Mouse (Mus musculus): ENCODE measurements around the gene Hic1. TPM values are rescaled to one million over a fixed set of nuclear protein-coding genes. Genes with fewer than 3 reads are reported as not detected.

Hic1 gene
- polyA plus RNA-seq, 1 experiment from 2014 or later, result 21.2 TPM

DNA sequence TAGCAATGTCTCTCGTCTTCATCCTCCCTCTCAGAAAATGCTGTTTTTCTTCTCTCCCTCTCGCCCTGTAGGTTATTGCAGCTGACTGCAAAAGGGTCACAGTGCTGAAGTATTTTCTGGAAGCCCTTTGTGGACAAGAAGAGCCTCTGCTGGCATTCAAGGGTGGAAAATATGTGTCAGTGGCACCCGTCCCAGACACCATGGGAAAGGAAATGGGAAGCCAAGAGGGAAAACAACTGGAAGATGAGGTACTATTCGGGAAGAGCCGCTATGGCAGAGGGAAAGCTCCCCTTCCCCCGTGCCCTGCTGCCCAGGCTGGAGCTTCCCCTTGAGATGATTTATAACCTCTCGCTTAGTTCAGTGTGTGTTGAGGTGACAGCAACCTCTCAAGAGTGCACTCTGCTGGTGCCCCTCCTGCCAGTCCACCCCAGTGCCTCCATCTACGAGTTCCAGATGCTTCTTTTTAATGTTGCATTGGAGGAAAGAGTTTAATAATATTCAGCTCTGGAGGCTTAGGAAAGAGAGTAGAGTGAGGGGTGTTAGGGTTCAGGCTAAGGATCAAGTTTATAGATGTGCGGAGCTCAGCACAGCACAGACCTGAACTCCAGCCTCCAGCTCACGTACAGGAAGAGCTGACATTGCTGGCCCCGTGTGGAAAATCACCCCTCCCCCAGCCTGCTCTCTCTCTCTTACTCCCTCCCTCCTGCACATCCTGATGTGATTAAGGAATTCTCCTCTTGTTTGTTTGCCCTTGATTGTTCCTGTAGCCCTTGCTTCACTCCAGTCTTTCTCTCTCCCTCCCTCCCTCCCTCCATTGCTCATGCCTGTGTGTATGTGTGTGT is 30.0 kb downstream of the Hic1 start:
- H3K9ac ChIP-seq, result no peak overlapping the region
- peak; percentile 76 for ATAC-seq (ENCODE audit: insufficient number of reproducible peaks, low FRiP score, low TSS enrichment, low read depth)
- no peak overlapping the region; the same call in 1 of the 2 replicates for H3K4me3 ChIP-seq
- 13% methylated on average over 11 of the region's 11 CpGs for WGBS
- peaks cover 73% of the 10 kb centered on the region for H3K4me1 ChIP-seq
- H3K4me2 ChIP-seq, result 0 out of 2 replicates have a peak overlapping the region, but pooled peaks have one; percentile 5
- no peaks in the 10 kb centered on the region for H3K9me3 ChIP-seq
- H3K27me3 ChIP-seq, result no peaks in the 10 kb centered on the region
- H3K36me3 ChIP-seq, result peaks cover 8% of the 10 kb centered on the region
- H3K27ac ChIP-seq, result peak overlapping the region; percentile 87

DNA sequence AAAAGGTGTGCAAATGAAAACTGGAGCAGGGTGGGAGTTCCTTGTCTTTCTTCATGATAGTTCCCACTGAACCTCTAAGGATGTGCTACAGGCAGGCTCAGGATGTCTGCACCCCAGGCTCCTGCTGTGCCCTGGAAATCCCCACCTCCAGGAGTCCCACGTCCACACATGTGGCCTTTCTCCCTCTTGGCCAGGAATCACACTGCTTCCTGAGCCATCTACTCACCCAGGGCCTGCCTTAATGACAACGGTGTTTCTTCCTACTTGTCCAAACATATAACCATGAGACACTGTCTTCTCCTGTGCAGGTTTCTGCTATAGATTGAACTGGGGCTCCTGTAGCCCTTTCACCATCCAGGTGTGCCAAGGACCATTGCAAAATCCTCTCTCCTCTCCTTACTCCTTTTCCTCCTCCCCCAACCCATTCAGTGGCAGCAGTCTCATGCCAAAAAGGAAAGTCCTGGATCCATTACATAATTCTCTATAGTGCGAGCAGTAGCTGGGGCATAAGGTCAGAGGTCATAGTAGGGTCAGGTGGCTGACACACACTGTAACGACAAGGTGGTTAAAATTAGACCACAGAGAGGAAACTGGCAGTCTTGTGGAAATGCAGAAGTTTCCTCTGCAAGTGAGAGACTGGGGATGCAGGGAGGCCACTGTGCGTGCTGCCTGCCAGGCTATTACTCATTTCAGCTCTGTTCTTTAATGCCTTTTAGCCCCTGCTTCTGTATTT is 32.5 kb downstream of the Hic1 start:
- ATAC-seq (ENCODE audit: insufficient number of reproducible peaks, low FRiP score, low TSS enrichment, low read depth), result no peak
- H3K4me2 ChIP-seq, result no peak overlapping the region
- H3K36me3 ChIP-seq, result no peaks in the 10 kb centered on the region
- peaks cover 89% of the 10 kb centered on the region for H3K4me1 ChIP-seq
- WGBS, result 29% methylated on average over 5 of the region's 5 CpGs
- H3K27me3 ChIP-seq, result no peaks in the 10 kb centered on the region
- H3K4me3 ChIP-seq, result no peak overlapping the region
- no peaks in the 10 kb centered on the region for H3K9me3 ChIP-seq
- no peak overlapping the region for H3K9ac ChIP-seq
- no peak overlapping the region for H3K27ac ChIP-seq

DNA sequence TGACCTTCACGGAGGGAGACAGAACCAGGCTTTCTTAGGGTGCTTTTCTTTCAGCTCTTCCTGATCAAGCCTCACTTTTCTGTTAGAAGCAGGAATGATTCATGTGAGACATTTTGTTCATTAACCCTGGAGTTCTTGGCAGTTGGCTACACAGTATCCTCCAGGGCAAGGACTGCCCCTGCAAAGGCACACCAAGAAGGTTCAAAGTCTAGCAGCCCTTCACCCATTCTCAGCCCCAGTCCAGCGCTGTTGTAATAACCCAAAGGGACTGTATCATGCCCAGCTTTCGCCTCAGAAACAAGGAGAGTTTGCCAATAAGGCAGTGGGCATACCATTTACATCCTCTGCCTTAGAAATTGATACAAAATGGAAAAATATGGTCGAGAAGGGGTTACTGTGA is 34.0 kb downstream of the Hic1 start:
- no peaks in the 10 kb centered on the region for H3K27me3 ChIP-seq
- no peaks in the 10 kb centered on the region for H3K9me3 ChIP-seq
- H3K27ac ChIP-seq, result peak overlapping the region; percentile 72; the same call in 1 of the 2 replicates
- H3K9ac ChIP-seq, result no peak overlapping the region
- H3K4me2 ChIP-seq, result no peak overlapping the region
- H3K4me1 ChIP-seq, result peaks cover 76% of the 10 kb centered on the region
- H3K36me3 ChIP-seq, result no peaks in the 10 kb centered on the region
- ATAC-seq (ENCODE audit: insufficient number of reproducible peaks, low FRiP score, low TSS enrichment, low read depth), result no peak
- H3K4me3 ChIP-seq, result no peak overlapping the region
- WGBS, result 85% methylated on average over 4 of the region's 4 CpGs

DNA sequence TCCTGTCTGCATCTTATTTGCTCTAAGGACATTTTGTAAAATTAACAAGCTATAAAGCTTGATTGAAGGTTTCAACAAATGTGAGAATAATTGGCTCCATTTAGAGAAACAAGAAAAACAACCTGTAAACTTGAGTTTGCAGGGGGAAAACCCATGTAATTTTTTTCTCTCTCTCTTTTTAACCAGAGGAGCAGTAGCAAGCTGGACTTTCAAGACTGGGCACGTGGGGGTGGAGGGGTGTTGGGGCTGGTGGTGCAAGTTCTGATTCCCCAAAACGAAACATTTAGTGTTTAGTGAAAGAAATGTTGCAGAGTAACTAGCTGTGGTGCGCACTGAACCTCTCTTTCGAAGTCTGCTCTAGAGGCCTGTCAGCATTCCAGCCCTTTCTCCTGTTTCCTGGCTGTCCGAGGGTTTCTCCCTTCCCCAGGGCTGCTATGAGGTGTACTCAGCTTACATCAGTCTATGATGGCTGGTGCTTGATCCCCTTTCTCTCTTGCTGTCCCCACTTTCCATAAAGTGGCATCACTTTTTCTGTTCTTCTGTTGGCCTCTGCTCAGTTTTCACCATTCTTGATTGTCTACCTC is 34.7 kb downstream of the Hic1 start:
- no peak overlapping the region for H3K4me3 ChIP-seq
- no peak overlapping the region for H3K9ac ChIP-seq
- H3K27ac ChIP-seq, result peak overlapping the region; percentile 72
- H3K36me3 ChIP-seq, result no peaks in the 10 kb centered on the region
- no peak for ATAC-seq (ENCODE audit: insufficient number of reproducible peaks, low FRiP score, low TSS enrichment, low read depth)
- H3K27me3 ChIP-seq, result no peaks in the 10 kb centered on the region
- H3K4me2 ChIP-seq, result no peak overlapping the region
- WGBS, result 18% methylated on average over 5 of the region's 5 CpGs
- H3K4me1 ChIP-seq, result peaks cover 70% of the 10 kb centered on the region
- H3K9me3 ChIP-seq, result no peaks in the 10 kb centered on the region

DNA sequence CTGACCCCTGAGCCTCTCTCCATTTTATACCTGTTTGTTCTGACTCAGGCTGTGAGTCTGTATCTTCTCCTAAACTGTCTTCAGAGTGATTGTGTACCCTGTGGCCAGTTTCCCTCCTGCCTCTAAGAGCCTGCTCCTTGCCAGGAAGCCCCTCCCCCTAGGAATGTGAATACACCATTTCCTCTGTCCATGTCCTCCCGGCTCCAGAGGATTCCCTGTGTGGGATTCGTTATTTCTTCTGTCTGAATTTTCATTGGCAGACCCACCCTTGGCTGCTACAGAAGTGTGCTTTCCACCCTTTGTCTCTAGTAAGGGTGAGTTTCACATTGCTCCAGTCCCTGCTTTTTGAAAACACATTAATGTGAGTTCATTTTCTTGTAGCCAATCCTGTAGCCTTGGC is 35.4 kb downstream of the Hic1 start:
- Histone ChIP-seq H3K9ac (no peak overlapping the region), H3K4me1 (peaks cover 64% of the 10 kb centered on the region)
- no peak for ATAC-seq (ENCODE audit: insufficient number of reproducible peaks, low FRiP score, low TSS enrichment, low read depth)

DNA sequence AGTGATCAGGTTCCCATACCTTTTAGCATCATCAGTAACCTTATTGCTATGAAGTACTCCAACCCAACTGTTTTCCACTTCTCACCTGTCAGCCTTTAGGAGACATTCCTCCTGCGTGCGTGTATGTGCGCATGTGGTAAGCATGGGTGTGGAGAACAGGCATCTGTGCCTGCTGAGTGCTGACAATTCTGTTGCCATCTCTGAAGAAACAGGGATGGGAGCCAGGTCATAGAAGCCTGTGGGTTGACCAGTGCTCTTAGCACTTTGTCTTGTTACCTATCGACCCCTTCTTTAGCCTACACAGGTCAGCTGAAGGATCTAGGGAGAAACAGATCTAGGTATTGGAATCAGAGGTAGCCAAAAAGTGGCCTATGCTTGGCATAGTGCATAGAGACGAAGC is 35.9 kb downstream of the Hic1 start:
- Histone ChIP-seq H3K4me1 (peaks cover 58% of the 10 kb centered on the region), H3K4me3 (no peak overlapping the region), H3K36me3 (no peaks in the 10 kb centered on the region), H3K4me2 (no peak overlapping the region), H3K9me3 (no peaks in the 10 kb centered on the region), H3K27ac (peak overlapping the region; percentile 72), H3K9ac (no peak overlapping the region), H3K27me3 (no peaks in the 10 kb centered on the region)
- WGBS, result 87% methylated on average over 5 of the region's 5 CpGs
- no peak for ATAC-seq (ENCODE audit: insufficient number of reproducible peaks, low FRiP score, low TSS enrichment, low read depth)

More for the DNA sequence above, 35.4 kb downstream of the Hic1 start:
- no peaks in the 10 kb centered on the region for H3K27me3 ChIP-seq
- no peaks in the 10 kb centered on the region for H3K36me3 ChIP-seq
- no peak overlapping the region for H3K4me3 ChIP-seq
- no peaks in the 10 kb centered on the region for H3K9me3 ChIP-seq
- H3K4me2 ChIP-seq, result no peak overlapping the region; the same call in 1 of the 2 replicates
- peak overlapping the region; percentile 72 for H3K27ac ChIP-seq
- 3% methylated on average over 2 of the region's 2 CpGs for WGBS

DNA sequence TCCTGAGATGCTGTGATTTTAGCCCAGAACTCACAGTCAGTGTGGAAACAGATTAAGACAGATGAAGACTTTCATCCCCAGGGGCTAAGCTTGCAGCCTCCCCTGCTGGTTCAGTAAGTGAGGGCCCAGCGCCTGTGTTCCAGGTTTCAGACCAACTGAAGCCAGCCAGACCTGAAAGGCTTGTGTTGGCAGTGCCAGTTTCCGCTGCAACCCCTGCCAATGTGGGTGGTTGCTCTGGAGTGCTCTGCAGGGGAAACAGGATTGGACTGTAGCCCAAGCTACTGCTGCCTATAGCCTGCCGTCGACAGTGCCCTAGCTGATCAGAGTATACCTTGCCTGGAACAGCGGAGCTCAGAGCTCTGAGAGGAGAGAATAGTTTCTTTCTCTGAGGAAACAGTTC is 37.0 kb downstream of the Hic1 start:
- H3K4me3 ChIP-seq, result no peak overlapping the region
- H3K9ac ChIP-seq, result no peak overlapping the region
- H3K4me1 ChIP-seq, result peaks cover 48% of the 10 kb centered on the region
- H3K27ac ChIP-seq, result peak overlapping the region; percentile 72; the same call in 1 of the 2 replicates
- 45% methylated on average over 5 of the region's 5 CpGs for whole genome bisulfite sequencing
- ATAC-seq (ENCODE audit: insufficient number of reproducible peaks, low FRiP score, low TSS enrichment, low read depth), result peak; percentile 30; the same call in 1 of the 2 replicates
- no peaks in the 10 kb centered on the region for H3K9me3 ChIP-seq
- no peaks in the 10 kb centered on the region for H3K27me3 ChIP-seq
- no peak overlapping the region for H3K4me2 ChIP-seq
- no peaks in the 10 kb centered on the region for H3K36me3 ChIP-seq

DNA sequence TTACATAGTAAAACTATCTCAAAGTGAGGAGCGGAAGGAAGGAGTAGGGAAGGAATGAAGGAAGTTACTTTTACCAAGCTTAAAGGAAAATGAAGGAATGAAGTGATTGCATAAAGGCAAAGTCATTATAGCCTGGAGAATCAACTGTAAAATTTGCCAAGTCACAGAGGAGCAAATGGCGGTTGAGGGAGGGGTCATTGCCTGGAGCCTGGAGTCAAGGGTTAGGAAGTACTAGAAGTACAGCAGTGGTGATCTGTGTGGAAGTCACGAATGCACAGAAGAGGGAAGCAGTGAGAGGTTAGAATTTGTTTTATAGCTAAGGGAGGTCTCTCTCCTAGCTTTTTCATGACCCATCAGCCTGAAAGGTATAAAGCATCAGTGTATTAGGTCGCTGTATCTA is 38.0 kb downstream of the Hic1 start:
- ATAC-seq (ENCODE audit: insufficient number of reproducible peaks, low FRiP score, low TSS enrichment, low read depth), result no peak
- H3K27ac ChIP-seq, result no peak overlapping the region
- no peaks in the 10 kb centered on the region for H3K27me3 ChIP-seq
- no peak overlapping the region for H3K4me2 ChIP-seq
- H3K9ac ChIP-seq, result no peak overlapping the region
- no peaks in the 10 kb centered on the region for H3K9me3 ChIP-seq
- peaks cover 38% of the 10 kb centered on the region for H3K4me1 ChIP-seq
- no peak overlapping the region for H3K4me3 ChIP-seq
- 74% methylated on average over 4 of the region's 4 CpGs for WGBS
- no peaks in the 10 kb centered on the region for H3K36me3 ChIP-seq

DNA sequence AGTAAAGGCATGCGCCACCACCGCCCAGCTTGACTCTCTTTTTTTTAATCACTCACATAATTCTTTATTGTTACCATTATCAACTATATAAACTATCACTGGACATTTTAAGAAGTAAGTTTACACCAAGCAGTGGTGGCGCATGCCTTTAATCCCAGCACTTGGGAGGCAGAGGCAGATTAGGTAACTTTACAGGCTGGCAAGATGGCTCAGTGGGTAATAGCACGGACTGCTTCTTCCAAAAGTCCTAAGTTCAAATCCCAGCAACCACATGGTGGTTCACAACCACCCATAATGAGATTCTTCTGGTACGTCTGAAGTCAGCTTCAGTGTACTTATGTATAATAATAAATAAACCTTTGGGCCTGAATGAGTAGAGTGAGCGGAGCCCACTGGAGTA is 39.8 kb downstream of the Hic1 start:
- Histone ChIP-seq H3K36me3 (no peaks in the 10 kb centered on the region), H3K4me3 (no peak overlapping the region), H3K27me3 (no peaks in the 10 kb centered on the region), H3K27ac (no peak overlapping the region), H3K4me2 (no peak overlapping the region), H3K9me3 (no peaks in the 10 kb centered on the region), H3K9ac (no peak overlapping the region), H3K4me1 (peaks cover 27% of the 10 kb centered on the region)
- WGBS, result 95% methylated on average over 6 of the region's 6 CpGs
- ATAC-seq (ENCODE audit: insufficient number of reproducible peaks, low FRiP score, low TSS enrichment, low read depth), result no peak

DNA sequence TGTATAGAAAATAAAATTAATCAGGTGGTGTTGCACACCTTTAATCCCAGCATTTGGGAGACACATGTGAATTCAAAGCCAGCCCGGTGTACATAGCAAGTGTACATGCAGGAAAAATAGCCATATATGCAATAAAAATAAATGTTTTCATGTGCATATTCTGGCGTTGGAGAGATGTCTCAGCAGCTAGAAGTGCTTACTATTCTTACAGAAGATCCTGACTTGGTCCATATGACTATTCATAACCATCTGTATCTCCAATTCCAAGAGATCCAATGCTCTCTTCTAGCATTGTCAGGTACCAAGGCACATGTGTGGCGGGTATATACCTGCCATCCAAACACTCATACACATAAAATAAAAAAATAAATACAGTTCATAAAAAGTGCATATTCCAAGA is 42.9 kb downstream of the Hic1 start:
- no peak for ATAC-seq (ENCODE audit: insufficient number of reproducible peaks, low FRiP score, low TSS enrichment, low read depth)
- H3K9me3 ChIP-seq, result no peaks in the 10 kb centered on the region
- no peak overlapping the region for H3K4me3 ChIP-seq
- H3K4me2 ChIP-seq, result no peak overlapping the region
- 87% methylated on average over 3 of the region's 3 CpGs for WGBS
- no peaks in the 10 kb centered on the region for H3K36me3 ChIP-seq
- H3K9ac ChIP-seq, result no peak overlapping the region
- H3K27ac ChIP-seq, result no peak overlapping the region
- H3K4me1 ChIP-seq, result no peaks in the 10 kb centered on the region
- H3K27me3 ChIP-seq, result no peaks in the 10 kb centered on the region

DNA sequence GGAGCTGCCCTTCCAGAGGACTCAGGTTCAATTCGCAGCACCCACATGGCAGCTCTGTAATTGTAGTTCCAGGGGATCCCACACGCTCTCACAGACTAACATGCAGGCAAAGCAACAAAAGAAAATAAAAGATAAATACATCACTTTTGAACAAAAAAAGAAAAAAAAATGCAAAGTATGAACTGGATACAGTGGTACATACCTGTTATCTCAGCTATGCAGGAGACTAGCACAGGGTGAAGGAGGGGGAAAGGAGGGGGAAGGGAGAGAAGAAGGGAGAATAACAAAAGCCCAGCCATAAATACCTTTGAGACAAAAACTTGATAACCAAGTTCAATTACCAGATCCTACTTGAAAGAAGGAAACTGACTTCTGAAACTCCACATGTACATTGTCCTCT is 44.9 kb downstream of the Hic1 start:
- Histone ChIP-seq H3K36me3 (no peaks in the 10 kb centered on the region), H3K27me3 (no peaks in the 10 kb centered on the region), H3K4me1 (peaks cover 10% of the 10 kb centered on the region; the same call in 1 of the 2 replicates), H3K4me3 (no peak overlapping the region), H3K9me3 (no peaks in the 10 kb centered on the region), H3K4me2 (no peak overlapping the region), H3K9ac (no peak overlapping the region), H3K27ac (no peak overlapping the region)
- WGBS, result 88% methylated on average over 2 of the region's 2 CpGs
- no peak for ATAC-seq (ENCODE audit: insufficient number of reproducible peaks, low FRiP score, low TSS enrichment, low read depth)

DNA sequence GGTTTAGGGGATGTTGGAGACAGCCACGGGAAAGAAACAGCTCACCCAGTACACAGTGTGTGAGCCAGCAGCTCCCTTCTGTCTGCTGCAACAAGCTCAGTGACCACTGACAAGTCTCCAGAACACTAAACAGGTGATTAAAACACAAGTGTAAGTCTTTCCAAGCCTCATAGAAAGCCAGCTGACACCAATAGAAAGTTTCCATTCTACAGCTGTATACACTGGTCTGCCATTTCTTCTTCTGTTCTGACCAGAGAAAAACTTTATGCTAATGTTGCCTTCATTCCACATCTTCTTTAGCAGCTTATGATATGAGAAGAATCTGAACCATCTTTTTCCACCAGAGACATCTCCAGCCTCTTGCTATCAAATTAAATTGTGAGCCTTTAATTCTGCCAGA is 48.0 kb downstream of the Hic1 start:
- no peak overlapping the region for H3K9ac ChIP-seq
- H3K4me3 ChIP-seq, result no peak overlapping the region
- no peak for ATAC-seq (ENCODE audit: insufficient number of reproducible peaks, low FRiP score, low TSS enrichment, low read depth)
- peaks cover 19% of the 10 kb centered on the region; the same call in 1 of the 2 replicates for H3K4me1 ChIP-seq
- no peak overlapping the region for H3K27ac ChIP-seq
- no peaks in the 10 kb centered on the region for H3K36me3 ChIP-seq
- no peaks in the 10 kb centered on the region for H3K27me3 ChIP-seq
- no peak overlapping the region for H3K4me2 ChIP-seq
- 67% methylated on average over 1 of the region's 1 CpGs for WGBS
- H3K9me3 ChIP-seq, result no peaks in the 10 kb centered on the region

Measured in limb, embryonic 15.5 days (tissue).